Mouse (Mus musculus): Measurements from ENCODE around the gene Gm49396.

Gm49396 gene

GRCm38 (mm10) chr7:30552102-30553020 lies 10.8 kb upstream of the Gm49396 start, which contains the start of the genes Hspb6 and Proser3:
TSS of gene Hspb6 (plus strand) at chr7:30552178.
TSS of gene Proser3 (minus strand) at chr7:30552299.
- peak; percentile 98 for DNase-seq (ENCODE audit: low read depth, low spot score)

DNA sequence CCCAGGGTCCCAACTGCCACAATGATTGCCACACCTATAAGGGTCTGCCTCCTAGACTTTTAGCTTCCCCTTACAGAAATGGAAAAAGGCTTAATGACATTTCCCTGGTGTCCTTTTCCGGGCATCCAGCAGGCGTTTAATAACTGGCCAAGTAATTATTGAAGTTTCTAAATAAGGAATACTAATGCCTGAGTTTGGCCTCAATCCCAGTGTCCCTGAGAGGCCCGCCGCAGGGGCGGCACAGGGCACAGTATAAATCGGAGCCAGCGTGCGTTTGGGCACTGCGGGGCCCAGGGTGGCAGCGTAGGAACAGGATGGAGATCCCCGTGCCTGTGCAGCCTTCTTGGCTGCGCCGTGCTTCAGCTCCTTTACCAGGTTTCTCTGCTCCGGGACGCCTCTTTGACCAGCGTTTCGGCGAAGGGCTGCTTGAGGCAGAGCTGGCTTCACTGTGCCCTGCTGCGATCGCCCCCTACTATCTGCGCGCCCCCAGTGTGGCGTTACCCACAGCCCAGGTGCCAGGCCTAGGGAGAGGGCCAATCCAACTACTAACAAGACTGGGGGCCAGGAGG lies 10.0 kb upstream of the Gm49396 start:
- DNase-seq (ENCODE audit: low read depth, low spot score) = peak; percentile 28

- no peak for DNase-seq (ENCODE audit: low read depth, low spot score)
Observed at GRCm38 (mm10) chr7:30553810-30554584, 9.1 kb upstream of the Gm49396 start.

- no peak for DNase-seq (ENCODE audit: low read depth, low spot score)
Observed at GRCm38 (mm10) chr7:30556894-30557536, 6.1 kb upstream of the Gm49396 start.

GRCm38 (mm10) chr7:30557901-30558514 lies 5.1 kb upstream of the Gm49396 start:
- no peak for DNase-seq (ENCODE audit: low read depth, low spot score)

DNA sequence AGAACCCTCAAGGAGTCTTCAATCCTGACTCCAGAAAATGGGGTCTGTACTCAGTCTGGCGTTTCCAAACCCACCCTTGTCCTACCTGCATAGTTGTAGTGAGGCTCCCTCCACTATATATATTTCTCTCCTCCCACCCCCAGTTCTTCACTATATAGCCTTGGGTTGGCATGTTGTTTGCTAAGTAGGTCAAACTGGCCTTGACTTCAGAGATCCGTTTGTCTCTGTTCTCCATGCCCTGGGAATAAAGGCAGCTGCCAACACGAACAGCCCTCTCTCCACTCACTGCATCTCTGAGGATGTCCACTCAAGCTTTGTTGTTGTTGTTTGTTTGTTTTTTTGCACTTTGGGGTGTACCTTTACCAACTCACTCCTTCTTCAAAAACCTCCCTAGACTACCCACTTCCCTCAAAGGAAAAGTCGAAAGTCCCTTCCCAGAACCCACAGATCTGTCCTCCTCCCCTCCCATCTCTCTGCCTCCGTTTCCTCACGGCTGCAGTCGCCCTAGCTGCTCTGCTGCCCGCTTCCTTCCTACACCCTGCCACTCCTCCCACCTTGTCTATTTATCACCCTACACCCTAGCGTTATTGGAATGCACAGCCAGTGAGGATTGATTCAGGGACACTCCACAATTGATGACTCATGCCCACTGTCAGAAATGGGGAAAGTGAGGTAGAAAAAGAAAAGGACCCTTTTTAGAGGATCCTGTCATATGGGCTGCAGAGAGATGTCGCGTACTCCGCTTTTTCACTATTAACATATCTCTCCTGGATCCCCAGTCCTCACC lies 4.3 kb upstream of the Gm49396 start:
- peak; percentile 49 for DNase-seq (ENCODE audit: low read depth, low spot score)

DNA sequence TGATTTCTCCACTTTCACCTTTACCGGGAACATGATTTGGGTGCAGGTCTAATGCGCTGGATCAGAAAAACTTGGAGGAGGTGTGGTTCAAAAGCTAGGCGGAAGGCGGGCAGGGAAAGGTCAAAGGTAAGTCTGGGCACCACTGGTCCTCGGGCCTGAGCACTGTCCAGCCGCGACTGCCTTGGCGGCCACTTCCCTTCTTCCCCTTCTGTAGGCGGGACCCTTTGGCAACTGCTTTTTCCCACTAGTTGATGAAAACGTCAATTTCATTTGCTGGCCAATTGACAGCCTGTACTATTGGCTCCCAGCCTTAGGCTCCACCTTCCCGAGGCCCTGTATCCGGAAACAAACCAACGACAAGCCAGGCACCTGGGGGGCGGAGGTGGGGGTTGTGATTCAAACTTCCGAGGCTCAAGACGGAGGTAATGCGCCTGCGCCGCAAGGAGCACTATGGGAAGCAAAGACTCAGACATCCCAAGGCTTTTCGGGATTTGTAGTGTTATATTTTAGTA lies 3.6 kb upstream of the Gm49396 start, which contains the start of gene Lin37:
Gene Lin37 (minus strand): TSS at position 396 of the 512 bp plus-strand sequence.
- peak; percentile 86 for DNase-seq (ENCODE audit: low read depth, low spot score)

- no peak for DNase-seq (ENCODE audit: low read depth, low spot score)
Observed at GRCm38 (mm10) chr7:30560296-30560695, 2.8 kb upstream of the Gm49396 start.

DNA sequence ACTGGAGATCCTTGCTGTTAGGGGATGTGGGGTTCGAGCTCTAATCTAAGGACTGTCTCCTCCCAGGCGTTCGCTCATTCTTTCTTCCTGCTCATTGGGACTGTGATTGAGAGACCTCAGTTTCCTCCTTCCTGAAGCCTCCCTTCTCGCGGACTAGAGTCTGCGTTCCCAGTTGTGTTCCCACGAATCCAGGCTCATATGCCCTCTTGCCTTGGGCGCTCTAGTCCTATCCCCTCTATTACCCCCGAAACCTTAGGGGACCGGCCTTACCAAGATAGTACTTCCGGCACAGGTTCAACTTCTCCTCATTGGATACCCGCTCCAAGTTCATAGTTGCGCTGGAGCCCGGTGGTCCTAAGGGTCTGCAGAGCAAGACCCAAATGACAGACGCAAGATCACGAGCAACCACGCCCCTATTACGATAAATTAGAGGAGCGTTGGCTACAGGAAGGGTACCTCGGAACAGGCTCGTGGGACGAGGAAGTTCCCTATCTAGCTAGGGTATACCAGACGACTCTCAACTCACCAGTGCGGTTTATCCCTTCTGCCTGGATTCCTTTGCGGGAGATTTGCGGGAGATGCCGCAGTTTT lies 523 bp upstream of the Gm49396 start:
- peak; percentile 20 for DNase-seq (ENCODE audit: low read depth, low spot score)

- peak; percentile 17 for DNase-seq (ENCODE audit: low read depth, low spot score)
Observed at GRCm38 (mm10) chr7:30563906-30564280, 749 bp downstream of the Gm49396 start.

DNA sequence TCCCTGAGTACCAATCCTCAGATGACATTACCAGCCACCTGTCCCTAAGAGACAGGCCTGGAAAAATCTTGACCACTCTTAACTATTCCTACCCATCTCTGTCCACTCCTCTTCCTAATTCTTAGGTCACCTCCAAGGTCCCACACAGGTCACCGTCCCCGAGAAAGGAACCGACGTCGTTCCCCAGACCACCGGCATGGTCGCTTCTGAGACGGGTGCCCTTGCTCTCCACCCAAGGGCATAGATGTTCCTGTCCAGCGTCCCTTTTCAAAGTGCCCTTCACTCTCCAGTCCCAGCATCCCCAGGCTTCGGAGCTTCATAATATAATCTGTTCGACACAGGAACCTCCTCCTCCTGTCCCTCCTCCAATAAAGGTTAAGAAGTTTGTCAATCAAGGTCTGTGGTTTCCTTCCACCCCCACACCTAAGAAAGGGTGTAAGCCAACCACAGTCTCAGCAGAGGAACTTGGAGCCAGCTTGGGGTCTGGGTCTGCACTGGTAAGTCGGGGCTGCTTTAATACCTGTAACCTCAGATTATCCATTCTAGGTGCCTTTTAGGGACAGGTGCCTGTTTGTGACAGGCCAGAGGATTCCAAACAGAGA lies 1.9 kb downstream of the Gm49396 start, which contains the start of gene Igflr1:
Gene Igflr1 (plus strand): TSS at position 458 of the 602 bp plus-strand sequence.
- no peak for DNase-seq (ENCODE audit: low read depth, low spot score)

GRCm38 (mm10) chr7:30566033-30566432 lies 2.9 kb downstream of the Gm49396 start:
- no peak for DNase-seq (ENCODE audit: low read depth, low spot score)

GRCm38 (mm10) chr7:30567555-30567954 lies 4.4 kb downstream of the Gm49396 start:
- DNase-seq (ENCODE audit: low read depth, low spot score) = no peak

DNA sequence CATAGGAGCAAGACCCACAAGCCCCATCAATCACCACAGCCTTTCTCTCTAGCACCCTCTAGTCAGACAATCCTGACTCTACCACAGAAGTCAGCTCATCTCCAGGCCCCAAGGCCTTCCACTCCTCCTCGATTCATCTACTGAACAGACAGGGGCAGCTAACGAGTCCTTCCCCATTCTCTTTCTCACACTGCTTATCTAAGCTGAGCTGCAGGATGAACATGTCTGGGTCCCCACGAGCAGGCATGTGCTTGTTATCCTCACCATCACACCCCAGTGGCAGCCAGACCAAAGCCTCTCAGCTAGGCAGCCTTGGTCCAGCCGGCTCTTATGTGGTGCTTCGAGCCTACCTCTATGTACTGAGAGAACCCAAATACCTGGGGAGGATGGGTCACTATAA lies 9.2 kb downstream of the Gm49396 start:
- DNase-seq (ENCODE audit: low read depth, low spot score) = no peak

GRCm38 (mm10) chr7:30572969-30573368 lies 9.8 kb downstream of the Gm49396 start:
- DNase-seq (ENCODE audit: low read depth, low spot score) = no peak

GRCm38 (mm10) chr7:30579950-30580349 lies 16.8 kb downstream of the Gm49396 start:
- DNase-seq (ENCODE audit: low read depth, low spot score) = no peak

DNA sequence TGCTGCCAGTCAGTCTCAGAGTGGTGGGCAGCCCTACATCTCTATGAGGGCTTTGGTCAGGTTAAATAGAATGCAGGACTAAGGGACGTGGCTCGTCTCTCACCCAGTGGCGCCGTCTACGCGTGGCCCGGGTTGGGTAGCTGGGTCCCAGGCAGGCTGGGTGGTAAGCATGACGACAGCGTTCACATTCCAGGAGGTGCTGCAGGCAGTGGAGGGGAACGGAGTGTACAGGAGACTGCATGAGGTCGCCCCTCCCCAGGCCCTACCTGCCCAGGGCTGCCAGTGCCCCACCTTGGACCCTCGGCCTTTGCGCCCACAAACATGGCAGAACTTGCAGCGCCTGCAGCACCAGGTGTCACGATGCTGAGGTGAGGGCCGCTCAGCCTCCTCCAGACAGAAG lies 18.4 kb downstream of the Gm49396 start:
- DNase-seq (ENCODE audit: low read depth, low spot score) = no peak

DNA sequence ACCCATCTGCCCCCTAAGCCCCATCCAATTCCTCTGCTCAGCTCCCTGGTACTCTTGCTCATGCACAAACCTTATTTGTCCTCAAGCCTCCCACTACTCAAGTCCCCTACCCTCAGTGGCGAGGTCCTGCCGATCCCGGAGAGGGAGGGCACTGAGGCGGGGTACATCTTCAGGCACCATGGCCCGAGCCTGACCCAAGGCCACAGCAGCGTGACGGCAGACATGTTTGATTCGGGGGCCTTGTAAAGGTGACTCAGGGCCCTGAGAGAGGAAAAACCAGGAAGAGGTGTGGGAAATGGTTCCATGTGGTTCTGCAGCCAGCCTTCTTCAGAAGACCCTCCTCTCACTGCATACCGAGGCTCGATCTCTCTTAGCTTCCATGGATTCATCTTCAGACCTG lies 21.2 kb downstream of the Gm49396 start:
- no peak for DNase-seq (ENCODE audit: low read depth, low spot score)

DNA sequence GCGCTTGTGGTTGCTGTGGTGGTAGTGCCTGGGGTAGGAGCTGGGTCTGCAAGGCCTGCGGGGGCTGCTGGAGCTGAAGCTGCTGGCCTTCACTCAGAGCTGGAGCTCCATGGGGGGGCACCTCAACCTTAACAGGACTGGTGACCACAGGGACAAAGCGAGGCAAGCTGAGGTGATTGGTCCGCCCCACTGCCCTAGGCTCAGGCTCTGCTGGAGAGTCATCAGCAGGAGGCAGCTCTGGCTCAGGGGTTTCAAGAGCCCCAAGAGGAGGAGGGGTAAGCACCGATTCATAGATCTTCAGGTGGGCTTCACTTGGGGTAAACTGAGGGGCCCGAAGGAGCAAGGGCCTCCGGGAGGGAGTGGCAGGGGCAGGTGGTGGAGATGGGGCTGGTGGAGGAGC lies 22.0 kb downstream of the Gm49396 start:
- DNase-seq (ENCODE audit: low read depth, low spot score) = no peak
